Mouse (Mus musculus) kidney, embryonic 14.5 days (tissue): Measurements from ENCODE around the gene Ahdc1. TPM values are rescaled to one million over a fixed set of nuclear protein-coding genes. Genes with fewer than 3 reads are reported as not detected.

Experiments used
- ATAC-seq: fragments of 200-750 bp; cut with Nextera tagmentation; 2 replicates; pipeline ENCODE4 v1.8.0; 2017; ENCODE audit warnings: moderate number of reproducible peaks, mild to moderate bottlenecking, moderate TSS enrichment, moderate library complexity; ENCODE audit not compliant: low FRiP score, low TSS enrichment
- H3K27ac ChIP-seq: fragments of 300-500 bp; sonication (generic); 2 replicates; pipeline ENCODE4 v1.5.1; 2014; ENCODE audit warnings: low read depth, mild to moderate bottlenecking, low read length, moderate library complexity, mixed read lengths
- H3K27me3 ChIP-seq: fragments of 300-500 bp; sonication (generic); 2 replicates; pipeline ENCODE4 v1.6.1; 2014; ENCODE audit warnings: mild to moderate bottlenecking, low read length; ENCODE audit not compliant: control insufficient read depth, insufficient read depth
- H3K36me3 ChIP-seq: fragments of 300-500 bp; sonication (generic); 2 replicates; pipeline ENCODE4 v1.6.1; 2014; ENCODE audit warnings: low read length, mixed read lengths; ENCODE audit not compliant: control insufficient read depth, insufficient read depth
- H3K4me1 ChIP-seq: fragments of 300-500 bp; sonication (generic); 2 replicates; pipeline ENCODE4 v1.6.1; 2014; ENCODE audit warnings: low read length, mixed read lengths; ENCODE audit not compliant: control insufficient read depth, insufficient read depth
- H3K4me2 ChIP-seq: fragments of 300-500 bp; sonication (generic); replicated peaks from 2 replicates; pipeline ENCODE4 v1.6.1; 2014; ENCODE audit warnings: low read depth, mild to moderate bottlenecking, low read length
- H3K4me3 ChIP-seq: fragments of 300-500 bp; sonication (generic); 2 replicates; pipeline ENCODE4 v1.5.1; 2014; ENCODE audit warnings: mild to moderate bottlenecking, low read length
- H3K9ac ChIP-seq: fragments of 300-500 bp; sonication (generic); 2 replicates; pipeline ENCODE4 v1.6.1; 2014; ENCODE audit warnings: low read depth, mild to moderate bottlenecking, low read length, moderate library complexity
- H3K9me3 ChIP-seq: fragments of 300-500 bp; sonication (generic); 2 replicates; pipeline ENCODE4 v1.6.1; 2016; ENCODE audit warnings: low read length; ENCODE audit not compliant: control insufficient read depth
- WGBS: fragments of 180-500 bp; shearing (Covaris S2); extraction: QIAGEN DNeasy Blood & Tissue Kit; methylation state at CpG from one replicate; pipeline ENCODE4 v1.1.7; 2014; 5-methylcytosine and 5-hydroxymethylcytosine counted together
- polyA plus RNA-seq: library from polyadenylated mRNA; unstranded; fragments of >200 nt; fragmentation: Nextera tagmentation; extraction: Ambion mirVana; gene quantifications from 2 replicates; pipeline ENCODE4 v1.2.1, GENCODE M21; 2014

The Ahdc1 gene
- polyA plus RNA-seq, 1 experiment from 2014 or later, result 12.1 TPM

DNA sequence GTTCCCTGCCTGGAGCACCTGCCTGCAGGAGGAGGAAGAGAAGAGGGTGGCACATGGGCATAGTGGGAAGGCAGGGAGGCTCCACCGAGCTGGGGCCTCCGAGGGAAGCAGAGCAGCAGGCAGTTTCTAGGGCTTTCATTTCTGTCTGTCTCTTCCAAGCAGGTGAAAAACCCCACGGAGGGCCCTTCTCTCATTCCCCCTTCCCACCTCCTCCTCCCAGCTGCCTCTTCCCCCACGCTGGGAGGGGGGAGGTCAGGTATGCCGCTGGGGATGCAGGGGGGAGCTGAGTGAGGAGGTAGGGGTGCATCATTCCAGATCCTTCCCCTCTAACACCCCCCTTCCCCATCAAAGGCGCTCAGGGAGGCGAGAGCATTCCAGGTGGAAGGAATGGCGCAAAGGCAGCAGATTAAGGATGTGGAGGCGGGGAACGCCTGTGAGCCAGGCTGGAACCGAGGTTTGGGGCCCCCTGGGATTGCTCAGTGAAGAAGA lies 109.8 kb downstream of the Ahdc1 start:
- peak overlapping the region; percentile 24; the same call in 1 of the 2 replicates for H3K4me2 ChIP-seq
- 8% methylated on average over 11 of the region's 11 CpGs for WGBS
- H3K27me3 ChIP-seq, result no peaks in the 10 kb centered on the region
- no peaks in the 10 kb centered on the region for H3K36me3 ChIP-seq
- H3K9me3 ChIP-seq, result no peaks in the 10 kb centered on the region
- H3K9ac ChIP-seq, result no peak overlapping the region
- no peak overlapping the region for H3K4me3 ChIP-seq
- ATAC-seq, result no peak
- peaks cover 47% of the 10 kb centered on the region for H3K4me1 ChIP-seq
- peak overlapping the region; percentile 73 for H3K27ac ChIP-seq

DNA sequence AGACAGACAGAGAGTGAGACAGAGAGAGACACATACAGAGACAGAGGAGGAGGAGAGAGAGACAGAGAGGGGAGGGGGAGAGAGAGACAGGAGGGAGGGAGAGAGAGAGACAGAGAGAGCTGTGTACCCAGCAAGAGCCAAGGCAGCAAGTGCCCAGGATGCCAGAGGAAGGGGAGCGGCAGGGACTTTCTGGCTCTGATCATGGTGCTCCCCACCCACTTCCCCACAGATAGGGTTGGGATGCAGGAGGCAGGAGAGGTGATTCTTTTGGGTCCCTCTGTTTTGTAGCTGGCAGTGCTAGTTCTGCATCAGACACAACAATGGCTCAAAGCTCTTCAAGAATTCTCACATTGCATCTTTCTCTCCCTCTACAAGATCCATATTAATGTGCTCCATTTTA lies 110.4 kb downstream of the Ahdc1 start:
- Histone ChIP-seq H3K4me2 (no peak overlapping the region), H3K27ac (no peak overlapping the region), H3K9ac (no peak overlapping the region)

DNA sequence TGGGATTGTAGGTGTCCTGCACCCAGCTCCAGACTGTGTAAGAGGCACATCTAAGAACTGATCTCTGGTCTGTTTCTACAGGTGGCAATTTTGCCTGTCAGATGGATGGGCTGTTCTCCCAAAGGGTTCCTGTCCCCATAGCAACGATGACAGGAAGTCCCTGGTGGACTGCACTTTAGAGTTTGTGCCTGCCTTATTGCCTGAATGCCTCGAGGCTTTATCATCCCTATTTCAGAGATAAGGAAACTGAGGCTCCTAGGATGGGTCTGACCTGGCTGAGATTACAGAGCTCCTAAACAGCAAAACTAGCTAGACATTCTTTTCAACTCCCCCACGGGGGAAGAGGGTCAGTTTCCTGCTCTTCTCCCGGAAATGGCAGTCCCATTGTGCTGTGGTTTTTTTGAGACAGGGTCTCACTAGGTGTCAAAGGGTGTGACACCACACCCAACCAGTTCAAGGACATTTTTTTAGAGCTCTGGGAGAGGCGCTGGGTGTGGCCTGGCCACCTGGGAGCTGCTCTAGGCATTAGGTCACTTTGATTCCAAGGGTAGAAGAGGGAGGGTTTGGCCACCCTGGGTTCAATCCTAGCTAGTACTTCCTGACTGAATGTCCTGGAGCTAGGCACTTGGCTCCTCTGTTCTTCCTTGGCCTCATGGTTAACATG lies 111.0 kb downstream of the Ahdc1 start:
- no peak overlapping the region for H3K4me3 ChIP-seq
- ATAC-seq, result no peak
- 30% methylated on average over 5 of the region's 5 CpGs for WGBS
- no peak overlapping the region for H3K4me2 ChIP-seq
- no peak overlapping the region for H3K9ac ChIP-seq
- H3K27me3 ChIP-seq, result no peaks in the 10 kb centered on the region
- H3K4me1 ChIP-seq, result peaks cover 38% of the 10 kb centered on the region
- no peaks in the 10 kb centered on the region for H3K9me3 ChIP-seq
- H3K36me3 ChIP-seq, result no peaks in the 10 kb centered on the region
- no peak overlapping the region for H3K27ac ChIP-seq

More for the DNA sequence above, 110.4 kb downstream of the Ahdc1 start:
- WGBS, result 55% methylated on average over 1 of the region's 1 CpGs
- Histone ChIP-seq H3K36me3 (no peaks in the 10 kb centered on the region), H3K27me3 (no peaks in the 10 kb centered on the region), H3K4me1 (peaks cover 44% of the 10 kb centered on the region), H3K9me3 (no peaks in the 10 kb centered on the region), H3K4me3 (no peak overlapping the region)
- ATAC-seq, result no peak

DNA sequence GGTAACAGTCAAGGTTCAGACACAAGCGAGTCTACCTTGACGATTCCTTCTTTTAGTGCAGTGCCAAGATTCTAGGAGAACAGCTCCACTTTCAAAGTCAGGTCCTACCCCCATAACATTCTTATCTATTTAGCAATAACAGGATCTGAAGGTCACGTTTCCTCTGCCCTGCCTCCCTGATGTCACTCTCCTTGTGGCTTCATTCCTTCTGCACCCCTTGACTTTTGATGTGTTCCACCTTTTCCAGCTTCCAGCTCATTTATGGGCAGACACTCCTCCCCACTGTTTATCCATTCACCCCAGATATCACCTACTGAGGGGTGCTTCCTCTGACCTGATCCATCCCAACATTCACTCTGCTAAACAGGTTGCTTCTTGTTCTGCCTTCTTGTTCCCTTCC lies 116.0 kb downstream of the Ahdc1 start:
- Histone ChIP-seq H3K27ac (no peak overlapping the region), H3K4me2 (no peak overlapping the region), H3K9me3 (no peaks in the 10 kb centered on the region), H3K36me3 (no peaks in the 10 kb centered on the region), H3K9ac (no peak overlapping the region), H3K4me1 (peaks cover 16% of the 10 kb centered on the region), H3K27me3 (no peaks in the 10 kb centered on the region), H3K4me3 (no peak overlapping the region)
- ATAC-seq, result no peak
- 76% methylated on average over 3 of the region's 3 CpGs for WGBS

Other genes with a start within 250 kb of the Ahdc1 start
- 120 and 124 TPM in 2 replicates for gene Rpa2, start 242.9 kb upstream of the Ahdc1 start, polyA plus RNA-seq
- gene Themis2, start 214.9 kb upstream of the Ahdc1 start, polyA plus RNA-seq, result 0.73 and 1.4 TPM in 2 replicates
- gene Ppp1r8, start 168.1 kb upstream of the Ahdc1 start, polyA plus RNA-seq, result 65.3 and 77.2 TPM in 2 replicates
- gene Stx12, start 126.8 kb upstream of the Ahdc1 start, polyA plus RNA-seq, result 56.3 and 62.5 TPM in 2 replicates
- gene Fam76a, start 88.7 kb upstream of the Ahdc1 start, polyA plus RNA-seq, result 27.2 and 43.3 TPM in 2 replicates
- gene Fgr, start 37.2 kb upstream of the Ahdc1 start, polyA plus RNA-seq, result 0.23 and 0.45 TPM in 2 replicates
- 103 and 143 TPM in 2 replicates for gene Wasf2, start 119.2 kb downstream of the Ahdc1 start, polyA plus RNA-seq
- 6.9 and 7.6 TPM in 2 replicates for gene Cd164l2, start 200.9 kb downstream of the Ahdc1 start, polyA plus RNA-seq
- gene Gpr3, start 201.3 kb downstream of the Ahdc1 start, polyA plus RNA-seq, result 0.53 TPM in 1 of 2 replicates, not detected in the other
- gene Map3k6, start 229.6 kb downstream of the Ahdc1 start, polyA plus RNA-seq, result 2.8 and 4.1 TPM in 2 replicates